Mouse (Mus musculus): ENCODE measurements around the gene Nadk2.

Gene Nadk2

DNA sequence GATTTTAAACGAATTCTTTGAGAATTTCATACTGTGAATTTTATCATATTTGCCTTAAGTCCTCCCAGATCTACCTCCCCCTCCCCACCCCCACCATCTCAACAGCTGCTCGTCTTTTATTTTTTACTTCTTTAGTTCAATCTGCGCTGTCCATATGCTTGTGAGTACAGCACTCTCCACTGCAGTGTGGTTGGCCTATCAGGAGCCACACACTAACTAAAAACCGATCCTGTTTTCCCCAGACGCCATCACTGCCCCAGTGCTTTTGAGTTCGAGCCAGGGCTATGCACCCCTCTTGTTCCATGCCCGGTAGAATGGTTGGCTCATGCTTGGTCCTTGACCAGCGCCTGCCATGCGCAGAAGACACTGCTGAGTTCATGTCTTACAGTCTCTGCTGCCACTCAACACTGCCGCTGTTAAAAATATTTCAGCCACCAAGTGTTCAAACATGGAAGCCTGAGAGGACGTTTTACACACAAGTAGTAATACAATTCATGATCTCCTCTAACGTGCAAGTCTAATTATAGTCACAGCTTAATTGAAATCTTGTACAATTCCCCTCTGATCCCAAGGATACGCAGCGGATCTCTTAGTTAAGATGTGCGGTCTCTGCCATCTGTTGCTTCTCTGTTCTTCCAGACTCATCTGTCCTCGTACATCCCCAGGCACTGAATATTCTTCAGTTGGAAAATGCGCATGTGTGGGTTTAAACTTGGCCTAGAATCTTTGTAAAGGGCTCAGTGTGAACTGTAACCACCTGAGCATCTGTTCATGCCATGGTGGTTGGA, 17.0 kb downstream of the Nadk2 start:
- no peak for DNase-seq (ENCODE audit: low read depth, low spot score)

- no peak for DNase-seq (ENCODE audit: low read depth, low spot score)
These were observed 17.6 kb downstream of the Nadk2 start for GRCm38 (mm10) chr15:9088683-9089072.

DNA sequence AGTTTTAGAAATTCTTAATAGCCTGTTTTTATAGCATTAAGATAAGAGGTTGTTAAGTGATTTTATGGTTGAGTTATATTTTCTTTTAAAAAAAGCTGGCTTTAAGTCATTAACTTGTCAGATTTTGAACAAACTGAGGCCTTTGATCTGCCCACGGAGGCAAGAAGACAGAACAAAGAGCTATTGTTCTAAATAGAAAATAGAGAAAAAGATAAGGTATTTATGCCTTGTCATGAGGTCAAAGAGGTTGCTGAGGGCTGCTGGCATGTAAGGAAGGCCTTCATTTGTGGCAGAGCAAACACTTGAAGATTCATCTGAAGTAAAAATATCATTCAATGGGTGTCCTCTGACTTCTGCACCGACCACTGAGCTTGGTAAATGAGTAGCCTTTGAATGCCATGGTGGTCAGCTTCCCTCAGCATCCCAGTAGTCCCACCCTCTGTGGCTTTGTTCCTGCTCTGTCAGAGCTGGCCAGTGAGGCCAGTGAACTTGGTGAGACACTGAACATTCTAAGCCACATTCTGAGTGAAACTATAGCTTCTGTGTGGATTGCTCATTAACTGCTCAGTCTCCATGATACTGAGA, 18.2 kb downstream of the Nadk2 start:
- DNase-seq (ENCODE audit: low read depth, low spot score), result no peak

DNA sequence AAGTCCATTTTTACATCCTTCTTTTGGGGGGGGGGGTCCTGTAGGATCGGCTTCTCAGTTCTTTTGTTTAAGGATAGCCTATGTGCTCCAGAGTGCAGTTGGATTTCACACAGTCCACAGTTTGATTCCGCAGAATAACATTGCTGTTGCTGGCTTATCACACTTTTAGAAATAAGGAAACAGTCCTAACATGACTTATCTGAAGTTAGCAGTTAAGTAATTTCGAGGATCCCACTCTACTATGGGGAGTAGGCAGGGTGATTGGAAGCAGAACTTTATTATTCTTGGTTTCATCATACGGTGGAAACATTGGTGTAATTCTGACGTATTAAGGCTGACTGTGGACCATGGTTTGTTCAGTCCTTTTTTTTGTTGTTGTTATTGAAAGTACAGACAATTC, 19.6 kb downstream of the Nadk2 start:
- DNase-seq (ENCODE audit: low read depth, low spot score), result no peak

- peak; percentile 37 for DNase-seq (ENCODE audit: low read depth, low spot score)
These were observed 22.7 kb downstream of the Nadk2 start for GRCm38 (mm10) chr15:9093598-9094365.

DNA sequence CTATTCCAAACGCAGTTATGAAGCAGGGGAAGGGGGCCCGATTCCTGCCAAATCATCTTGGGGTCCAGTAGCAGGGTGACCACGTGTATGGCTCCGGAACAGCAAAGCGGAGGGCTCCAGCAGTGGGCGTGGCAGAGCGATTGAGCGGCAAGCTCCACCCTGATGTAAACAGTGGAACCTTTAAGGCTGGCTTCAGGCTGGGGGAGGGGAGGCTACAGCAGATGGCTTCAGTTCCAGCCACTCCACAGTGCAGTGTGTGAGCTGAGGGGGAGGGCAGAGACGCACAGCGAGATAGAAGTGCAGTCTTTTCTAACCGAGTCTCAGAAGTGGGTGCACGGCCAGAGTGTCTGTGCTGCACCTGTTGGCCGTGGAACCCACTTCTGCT, 23.3 kb downstream of the Nadk2 start:
- peak; percentile 88 for DNase-seq (ENCODE audit: low read depth, low spot score)

DNA sequence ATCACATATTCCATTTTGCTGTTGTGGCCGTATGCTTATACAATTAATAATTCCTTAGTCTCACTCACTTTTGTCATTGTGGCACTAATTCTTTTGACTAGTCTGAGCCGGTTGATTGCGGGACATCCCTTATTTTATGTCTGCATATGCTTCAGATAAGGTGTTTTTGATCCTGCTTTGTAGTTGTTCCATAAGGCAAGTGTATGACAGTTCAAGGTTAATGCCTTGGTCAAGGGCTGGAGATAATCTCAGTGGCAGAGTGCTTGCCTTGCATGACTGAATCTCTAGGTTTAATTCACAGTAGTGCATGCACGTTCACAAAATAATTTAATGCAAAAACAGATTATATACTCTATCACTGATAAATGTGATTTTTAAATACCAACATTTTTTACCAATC, 25.8 kb downstream of the Nadk2 start:
- no peak for DNase-seq (ENCODE audit: low read depth, low spot score)

- no peak for DNase-seq (ENCODE audit: low read depth, low spot score)
These were observed 29.5 kb downstream of the Nadk2 start for GRCm38 (mm10) chr15:9100446-9101077.

GRCm38 (mm10) chr15:9106303-9107074, 35.4 kb downstream of the Nadk2 start:
- no peak for DNase-seq (ENCODE audit: low read depth, low spot score)

- DNase-seq (ENCODE audit: low read depth, low spot score), result no peak
These were observed 39.7 kb downstream of the Nadk2 start for GRCm38 (mm10) chr15:9110526-9111347.

GRCm38 (mm10) chr15:9111648-9112047, 40.6 kb downstream of the Nadk2 start:
- DNase-seq (ENCODE audit: low read depth, low spot score), result no peak

DNA sequence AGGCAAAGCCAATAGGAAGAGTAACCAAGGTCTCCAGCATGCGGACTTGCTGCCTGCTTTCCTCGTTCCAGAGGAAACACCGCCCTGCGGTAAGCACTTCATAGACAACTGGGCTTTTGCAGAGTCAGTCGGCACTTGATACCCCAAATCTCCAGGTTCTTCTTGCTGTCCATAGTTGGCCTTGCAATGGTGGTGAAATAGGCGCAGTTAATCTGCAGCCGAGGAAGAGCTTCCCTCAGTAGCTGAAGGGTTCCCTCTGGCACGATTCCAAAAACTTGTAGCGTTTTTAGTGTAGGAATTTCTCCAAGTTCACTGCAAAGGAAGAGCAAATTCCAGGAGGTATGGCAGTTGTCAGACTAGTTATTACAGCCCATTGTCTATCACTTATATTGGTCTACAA, 42.5 kb downstream of the Nadk2 start:
- DNase-seq (ENCODE audit: low read depth, low spot score), result no peak

GRCm38 (mm10) chr15:9114131-9114530, 43.1 kb downstream of the Nadk2 start:
- DNase-seq (ENCODE audit: low read depth, low spot score), result no peak

DNA sequence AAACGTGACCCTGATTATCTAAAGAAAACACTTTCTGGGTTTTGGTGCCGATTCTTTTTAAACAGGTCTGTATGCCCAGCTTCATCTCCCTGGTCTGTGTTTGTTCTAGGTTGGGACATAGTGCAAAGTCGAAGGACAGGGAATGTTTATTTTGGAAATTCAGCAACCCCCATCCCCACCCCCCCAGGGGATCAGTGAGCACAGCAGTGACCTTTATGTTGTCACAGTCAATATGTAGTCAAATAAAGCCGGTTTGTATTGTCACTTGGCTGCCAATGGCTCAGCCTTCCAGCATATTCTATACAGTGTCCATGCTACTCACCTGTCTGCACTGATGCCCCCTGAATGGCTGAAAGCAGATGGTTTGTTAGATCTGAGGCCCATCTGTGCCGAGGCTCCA, 43.5 kb downstream of the Nadk2 start:
- DNase-seq (ENCODE audit: low read depth, low spot score), result no peak

DNA sequence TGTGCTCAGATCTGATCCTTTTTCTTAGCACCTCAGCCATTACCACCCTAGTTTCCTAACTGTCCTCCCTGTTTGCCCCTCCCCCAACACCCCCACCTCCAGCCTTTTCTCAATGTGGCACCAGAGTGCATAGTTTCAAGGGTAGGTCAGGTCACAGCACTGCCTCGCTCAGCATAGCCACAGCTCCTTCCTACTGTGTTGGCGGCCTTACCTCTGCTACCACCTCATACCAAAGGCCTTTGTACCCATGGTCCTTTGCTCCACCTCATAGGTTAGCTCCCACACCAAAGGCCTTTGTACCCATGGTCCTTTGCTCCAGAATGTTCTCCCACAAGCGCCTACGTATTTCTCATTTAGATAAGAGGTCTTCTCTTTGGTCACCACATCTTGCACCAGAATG, 47.8 kb downstream of the Nadk2 start:
- no peak for DNase-seq (ENCODE audit: low read depth, low spot score)

- DNase-seq (ENCODE audit: low read depth, low spot score), result peak; percentile 59
These were observed 49.0 kb downstream of the Nadk2 start for GRCm38 (mm10) chr15:9120081-9120480.

DNA sequence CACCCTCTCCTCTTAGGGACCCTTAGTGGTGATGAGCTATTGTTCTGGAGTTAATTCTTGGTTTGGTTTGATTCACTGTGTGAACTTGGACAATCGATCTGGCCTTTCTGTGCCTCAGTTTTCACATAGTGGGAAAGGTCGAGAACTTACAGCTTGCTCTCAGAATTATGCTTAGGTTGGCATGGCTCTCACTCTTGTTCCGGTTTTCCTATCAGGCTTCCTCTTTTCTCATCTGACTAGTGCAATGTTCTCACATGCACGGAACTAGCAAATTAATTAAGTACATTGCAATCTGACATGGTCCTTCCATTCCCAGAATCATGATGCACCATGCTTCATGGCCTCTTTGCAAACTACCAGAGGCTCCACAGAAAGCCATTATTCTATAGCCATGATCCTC, 51.9 kb downstream of the Nadk2 start:
- no peak for DNase-seq (ENCODE audit: low read depth, low spot score)

- no peak for DNase-seq (ENCODE audit: low read depth, low spot score)
These were observed 53.8 kb downstream of the Nadk2 start for GRCm38 (mm10) chr15:9124856-9125255.

DNA sequence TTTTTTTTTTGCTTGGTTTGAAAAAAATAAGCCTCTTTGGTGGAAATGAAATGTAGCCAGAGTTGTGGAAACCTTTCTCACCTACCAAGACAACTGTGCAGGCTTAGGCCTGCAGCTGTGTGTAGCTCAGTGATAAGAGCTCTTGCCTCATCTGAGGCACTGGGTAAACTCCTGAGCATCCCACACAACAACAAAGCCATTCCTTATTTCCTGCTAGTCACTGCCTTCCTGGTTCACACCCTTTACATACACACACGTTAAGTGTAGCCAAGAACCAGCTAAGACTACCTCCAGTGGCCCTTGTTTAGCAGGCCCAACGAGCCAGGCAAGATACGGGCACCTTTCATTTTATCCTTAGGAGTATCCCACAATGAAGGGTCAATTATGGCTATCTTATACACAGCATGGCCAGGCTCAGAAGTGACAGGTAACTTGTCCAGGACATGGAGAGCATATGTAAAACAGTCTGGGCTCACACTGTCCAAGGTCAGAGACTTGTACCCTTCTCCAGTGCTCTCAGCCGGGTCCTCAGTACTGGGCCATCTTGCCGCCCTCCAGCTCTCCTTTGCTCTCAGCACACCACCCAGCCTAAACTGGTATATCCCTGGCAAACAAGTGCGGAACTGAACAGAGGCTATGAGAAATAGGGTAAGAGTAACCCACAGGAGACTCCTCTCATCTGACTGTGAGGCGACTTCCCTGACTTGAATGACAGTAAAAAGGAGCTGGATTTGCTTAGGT, 56.2 kb downstream of the Nadk2 start:
- no peak for DNase-seq (ENCODE audit: low read depth, low spot score)
